Mouse (Mus musculus): ENCODE results near the gene Gsdma2.
A peak's percentile ranks its signal among the peaks of the same experiment; 100 is the strongest.
"Not testable (repeated sequence)": the region's sequence is repeated elsewhere in the genome, so short reads cannot be mapped to it uniquely, and the experiment has no call there.

The Gsdma2 gene

DNA sequence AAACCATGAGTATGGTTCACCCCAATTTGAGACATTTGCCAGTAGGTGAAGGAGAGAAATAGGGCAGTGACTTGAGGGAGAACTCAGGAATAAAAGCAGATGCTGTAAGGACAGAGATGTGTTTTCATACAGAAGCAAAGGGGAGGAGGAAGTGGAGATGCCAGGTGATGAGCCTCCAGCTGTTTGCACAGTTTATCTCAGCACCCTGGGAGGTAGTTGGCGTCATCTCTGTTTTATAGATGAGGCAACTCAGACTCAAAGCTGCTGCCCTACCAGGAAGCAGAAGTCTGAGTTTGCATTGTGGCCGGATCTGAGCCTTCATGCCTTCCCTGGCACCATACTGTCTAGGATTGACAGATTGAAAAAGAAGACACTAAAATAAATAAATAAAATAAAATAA, 22.4 kb downstream of the Gsdma2 start:
- no peak for DNase-seq

- DNase-seq = no peak
Observed at GRCm38 (mm10) chr11:98671284-98671815, 24.8 kb downstream of the Gsdma2 start.

- no peak for DNase-seq
Observed at GRCm38 (mm10) chr11:98671857-98672256, 25.3 kb downstream of the Gsdma2 start.

DNA sequence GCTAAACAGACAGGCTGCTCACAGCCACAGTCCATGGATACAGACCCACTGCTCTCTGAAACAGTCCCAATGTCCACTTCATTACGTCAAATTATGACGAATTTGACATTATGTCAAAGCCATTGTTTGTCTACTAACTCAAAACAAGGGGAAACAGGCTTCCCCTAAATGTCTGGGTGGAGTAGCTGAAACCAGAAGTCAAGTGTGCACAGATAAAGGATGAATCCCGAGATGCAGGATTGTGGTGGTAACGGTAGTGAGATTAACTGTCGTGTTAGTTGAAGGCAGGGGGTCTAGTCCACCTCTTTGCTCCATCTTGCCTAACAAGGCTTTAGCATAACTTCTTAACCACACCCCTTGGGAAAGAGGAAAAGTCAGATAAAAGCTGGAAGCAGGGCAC, 25.9 kb downstream of the Gsdma2 start:
- no peak for DNase-seq

GRCm38 (mm10) chr11:98673136-98673535, 26.6 kb downstream of the Gsdma2 start:
- DNase-seq = peak; percentile 68 to 72

DNA sequence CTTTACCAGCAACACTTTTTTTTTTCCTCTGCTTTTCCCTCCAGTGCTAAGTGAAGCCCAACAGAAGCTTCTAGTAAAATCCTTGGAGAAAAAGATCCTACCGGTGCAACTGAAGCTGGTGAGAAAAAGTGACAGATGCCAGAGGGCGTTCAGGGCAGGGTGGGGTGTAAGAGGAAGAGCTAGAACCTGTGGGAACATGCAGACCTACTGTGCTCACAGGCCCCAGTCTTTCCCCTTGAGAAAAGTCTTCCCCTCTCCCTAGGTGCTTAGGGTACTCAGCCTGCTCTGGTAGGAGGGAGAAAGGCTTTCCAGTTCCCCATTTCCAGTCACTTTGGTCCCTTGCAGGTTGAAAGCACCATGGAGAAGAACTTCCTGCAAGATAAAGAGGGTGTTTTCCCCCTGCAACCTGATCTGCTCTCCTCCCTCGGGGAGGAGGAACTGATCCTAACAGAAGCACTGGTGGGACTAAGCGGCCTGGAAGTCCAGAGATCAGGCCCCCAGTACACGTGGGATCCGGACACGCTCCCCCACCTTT, 29.3 kb downstream of the Gsdma2 start:
- DNase-seq = no peak

GRCm38 (mm10) chr11:98680023-98680422, 33.5 kb downstream of the Gsdma2 start:
- DNase-seq = no peak

- not testable (repeated sequence) for DNase-seq
Observed at GRCm38 (mm10) chr11:98680595-98680994, 34.0 kb downstream of the Gsdma2 start.

DNA sequence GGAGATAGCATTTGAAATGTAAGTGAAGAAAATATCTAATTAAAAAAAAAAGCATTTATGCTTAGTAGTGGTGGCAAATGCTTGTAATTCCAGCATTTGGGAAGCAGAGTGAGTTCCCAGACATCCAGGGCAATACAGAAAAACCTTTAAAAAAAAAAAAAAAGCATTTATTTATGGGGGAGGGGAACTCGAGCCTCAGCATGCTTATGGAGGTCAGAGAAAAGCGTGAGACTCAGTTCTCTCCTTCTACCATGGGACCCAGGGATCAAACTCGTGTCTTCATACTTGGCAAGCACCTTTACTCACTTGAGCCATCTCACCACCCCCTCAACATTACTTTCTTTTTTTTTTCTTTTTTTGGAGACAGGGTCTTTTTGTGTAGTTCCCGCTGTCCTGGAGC, 34.6 kb downstream of the Gsdma2 start:
- no peak for DNase-seq

GRCm38 (mm10) chr11:98681786-98682745, 35.5 kb downstream of the Gsdma2 start, which contains the start of gene Psmd3:
Gene Psmd3, plus strand, starts transcription at chr11:98682554.
- DNase-seq = peak; percentile 94 to 98

DNA sequence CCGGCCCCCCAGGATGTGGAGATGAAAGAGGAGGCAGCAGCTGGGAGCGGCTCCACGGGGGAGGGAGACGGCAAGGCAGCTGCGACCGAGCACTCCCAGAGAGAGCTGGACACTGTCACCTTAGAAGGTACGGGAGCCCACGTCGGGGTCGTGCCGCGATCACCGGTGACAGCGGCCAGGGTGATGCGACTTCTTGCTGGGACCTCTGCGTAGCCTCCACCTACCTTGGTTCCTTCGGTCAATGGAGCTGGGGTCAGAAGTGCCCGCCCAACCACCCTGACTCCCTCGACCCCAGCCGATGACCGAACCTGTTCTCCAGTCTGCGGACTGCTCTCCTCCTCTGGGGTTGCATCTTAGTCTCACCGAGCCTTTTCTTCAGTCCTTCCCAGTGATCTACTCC, 36.3 kb downstream of the Gsdma2 start:
- DNase-seq = no peak

GRCm38 (mm10) chr11:98685642-98686041, 39.1 kb downstream of the Gsdma2 start:
- no peak for DNase-seq

DNA sequence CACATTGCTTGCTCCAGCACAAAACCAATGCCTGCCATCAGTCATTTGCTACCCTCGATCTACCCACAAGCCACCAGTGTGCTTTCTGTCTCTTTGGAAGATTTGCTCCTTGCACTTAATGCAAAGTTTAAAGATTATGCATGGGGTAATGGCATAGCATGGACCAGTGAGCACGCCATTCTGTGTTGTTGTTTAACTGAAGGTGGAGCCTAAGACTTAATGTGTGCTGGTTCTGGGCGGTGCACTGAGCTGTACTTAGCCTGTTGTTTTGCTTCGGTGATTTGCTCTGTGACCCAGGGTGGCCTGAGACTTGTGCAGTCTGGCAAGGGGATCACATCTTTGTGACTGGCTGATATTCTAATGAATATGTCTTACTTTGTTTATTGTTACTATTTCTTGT, 40.4 kb downstream of the Gsdma2 start:
- no peak for DNase-seq

DNA sequence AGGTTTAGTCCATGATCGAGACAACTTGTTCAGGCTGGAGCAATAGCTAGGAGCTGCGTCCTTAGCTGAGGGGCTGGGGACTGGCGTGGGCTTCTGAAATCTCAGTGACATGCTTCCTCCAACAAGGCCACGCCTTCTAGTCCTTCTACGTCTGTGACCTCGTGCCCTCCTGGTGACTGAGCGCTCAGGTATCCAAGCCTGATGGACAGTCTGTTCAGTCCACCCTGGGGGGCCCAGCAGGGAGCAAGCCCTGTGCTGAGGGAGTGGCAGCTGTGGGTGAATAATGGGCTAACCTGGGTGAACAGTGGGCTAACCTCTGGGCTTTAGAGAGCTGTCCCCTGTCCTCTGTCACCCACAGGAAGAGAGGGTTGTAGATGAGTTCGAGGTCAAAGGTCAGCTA, 41.5 kb downstream of the Gsdma2 start:
- DNase-seq = no peak

- DNase-seq = peak; percentile 82 to 90
Observed at GRCm38 (mm10) chr11:98693201-98693600, 46.6 kb downstream of the Gsdma2 start.

GRCm38 (mm10) chr11:98693746-98694145, 47.2 kb downstream of the Gsdma2 start:
- DNase-seq = no peak

DNA sequence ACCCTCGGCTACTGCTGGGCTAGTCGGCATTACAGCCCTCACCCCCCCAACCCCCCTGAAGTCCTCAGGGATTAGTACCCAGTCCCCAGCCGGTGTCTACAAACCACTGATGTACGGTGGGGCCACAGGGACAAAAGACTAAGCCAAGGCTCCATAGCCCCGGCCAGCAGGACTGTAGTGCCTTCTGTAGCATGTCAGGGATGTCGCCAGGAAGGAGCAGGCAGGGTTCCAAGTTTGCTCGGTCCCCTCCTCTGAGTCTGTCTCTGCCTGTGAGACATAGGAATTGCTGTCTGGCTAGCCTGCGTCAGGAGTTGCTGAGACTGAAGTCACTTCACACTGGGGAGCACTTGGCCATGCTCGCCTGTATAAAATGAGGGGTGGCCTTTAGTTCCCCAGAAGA, 47.7 kb downstream of the Gsdma2 start:
- DNase-seq = no peak

GRCm38 (mm10) chr11:98695408-98695807, 48.8 kb downstream of the Gsdma2 start:
- no peak for DNase-seq

DNA sequence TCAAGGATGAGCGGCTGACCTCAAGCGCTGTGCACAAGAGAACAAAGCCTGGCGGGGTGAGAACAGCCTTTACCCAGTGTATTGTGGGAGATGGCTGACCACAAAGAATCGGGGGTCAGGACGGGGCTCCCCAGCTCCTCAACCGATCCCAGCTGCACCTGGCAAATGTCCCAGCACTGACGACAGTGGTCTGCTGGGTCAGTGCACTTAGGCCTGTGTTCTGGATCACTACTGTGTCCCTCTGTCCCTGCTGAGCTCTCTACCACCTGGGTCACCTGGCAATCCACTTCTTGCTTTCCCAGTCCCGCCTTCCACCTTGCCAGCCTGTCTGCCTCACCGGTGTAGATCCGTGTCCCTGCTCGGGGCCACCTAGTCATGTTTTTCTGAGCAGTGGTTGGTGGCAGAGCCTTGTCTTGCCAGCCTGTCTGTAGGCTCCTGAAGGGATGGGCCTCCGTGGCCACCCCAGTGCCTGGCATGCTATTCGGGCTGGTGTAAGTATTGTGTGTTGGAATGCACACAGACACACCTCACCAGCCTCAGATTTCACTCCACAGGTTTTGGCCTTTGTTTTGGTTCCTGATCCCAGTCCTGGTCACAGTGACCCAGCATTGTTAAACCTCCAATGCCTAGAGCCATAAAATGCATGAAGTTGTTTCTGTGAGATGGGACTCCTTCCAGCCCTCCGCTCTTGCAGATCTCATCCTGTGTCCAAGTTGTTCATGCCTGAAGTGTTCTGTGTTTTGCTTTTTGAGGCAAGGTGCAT, 50.1 kb downstream of the Gsdma2 start:
- DNase-seq = no peak

- DNase-seq = no peak
Observed at GRCm38 (mm10) chr11:98697225-98697624, 50.7 kb downstream of the Gsdma2 start.

DNA sequence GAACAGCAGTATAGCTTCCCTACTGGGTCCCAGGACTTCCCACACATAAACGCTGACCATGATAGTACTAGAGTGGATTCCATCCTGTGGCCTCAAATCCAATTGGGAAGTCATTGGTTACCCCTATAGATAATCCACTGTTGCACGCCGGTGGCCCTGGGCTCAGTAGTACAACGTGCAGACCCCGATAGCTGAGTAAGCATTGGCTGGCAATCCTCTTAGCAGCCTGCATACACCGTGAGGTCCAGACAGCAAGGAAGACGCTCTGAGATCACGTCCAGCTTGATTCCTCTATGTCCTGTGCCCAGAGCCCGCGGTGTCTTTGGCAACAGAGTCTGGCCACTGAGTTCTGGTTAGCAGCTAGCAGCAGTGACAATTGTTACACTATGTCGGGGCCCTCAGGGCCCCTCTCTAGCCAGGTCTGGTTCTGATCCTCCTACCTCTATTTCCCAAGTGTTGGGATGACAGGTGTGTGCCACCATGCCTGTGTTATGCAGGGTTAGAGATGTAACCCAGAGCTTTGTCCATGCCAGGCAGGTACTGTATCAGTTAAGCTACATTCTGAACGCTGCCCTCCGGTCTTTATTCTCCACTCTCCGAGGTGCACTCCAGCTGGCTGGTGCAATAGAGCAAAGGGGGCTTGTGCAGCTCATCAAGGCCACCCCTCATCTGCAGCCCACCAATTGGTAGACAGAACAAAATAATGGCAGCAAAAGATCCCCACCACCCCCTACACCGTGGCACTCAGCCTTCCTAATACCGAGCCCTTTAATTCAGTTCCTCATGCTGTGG, 52.5 kb downstream of the Gsdma2 start:
- no peak for DNase-seq

DNA sequence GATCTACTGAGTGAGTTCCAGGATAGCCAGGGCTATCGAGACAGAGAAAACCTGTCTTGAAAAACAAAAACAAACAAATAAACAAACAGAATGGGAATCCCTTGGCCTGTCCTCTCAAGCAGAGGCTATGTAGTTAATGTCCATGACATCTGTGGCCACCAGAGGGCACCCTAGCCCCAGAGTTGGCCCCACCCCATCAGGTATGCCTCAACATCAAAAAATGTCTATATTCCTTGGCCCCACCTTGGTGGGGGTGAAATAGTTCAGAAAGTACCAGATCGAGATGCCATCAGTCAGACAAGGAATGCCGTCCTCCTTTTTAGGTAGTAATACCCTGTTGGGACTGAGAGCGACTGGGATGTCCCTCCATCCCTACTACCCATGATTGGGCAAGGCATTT, 53.4 kb downstream of the Gsdma2 start:
- peak; percentile 65 to 70 for DNase-seq

All from thymus, postnatal 36 days (tissue).